Mouse (Mus musculus) MEL (cell line): ENCODE measurements around the gene Hpse.

Source experiments
- CTCF ChIP-seq, 3 experiments: IDR thresholded peaks in 2 of 3; conservative IDR thresholded peaks in 1 of 3; 2 replicates each; pipeline ENCODE4 v1.5.1; 2011 to 2012; ENCODE audit warnings: low read length in 3 of 3, low read depth in 2 of 3, mild to moderate bottlenecking in 2 of 3, improper control_type of control experiment in 1 of 3, inconsistent platforms in 1 of 3, mixed read lengths in 1 of 3, moderate library complexity in 1 of 3; ENCODE audit not compliant: control insufficient read depth in 1 of 3, insufficient read depth in 1 of 3, poor library complexity in 1 of 3, severe bottlenecking in 1 of 3
- ELF1 ChIP-seq: IDR thresholded peaks from 2 replicates; pipeline ENCODE4 v1.6.1; 2014; ENCODE audit warnings: low read depth, mild to moderate bottlenecking, inconsistent platforms, low read length, improper control_type of control experiment, moderate library complexity
- EP300 ChIP-seq, 2 experiments: IDR thresholded peaks; 2 replicates each; pipeline ENCODE4 v1.6.1; 2011; ENCODE audit warnings: improper control_type of control experiment in 2 of 2, low read length in 2 of 2, low read depth in 1 of 2, mild to moderate bottlenecking in 1 of 2
- MAFK ChIP-seq: IDR thresholded peaks from 2 replicates; pipeline ENCODE4 v1.6.1; 2011; ENCODE audit warnings: low read depth, mild to moderate bottlenecking, low read length, improper control_type of control experiment, borderline replicate concordance
- MYC ChIP-seq: IDR thresholded peaks from 2 replicates; pipeline ENCODE4 v1.6.1; 2011; ENCODE audit warnings: low read depth, mild to moderate bottlenecking, low read length, improper control_type of control experiment, moderate library complexity
- POLR2A ChIP-seq, 2 experiments: IDR thresholded peaks; 2 replicates each; pipeline ENCODE4 v1.6.1; 2011 to 2012; ENCODE audit warnings: low read length in 2 of 2, mild to moderate bottlenecking in 2 of 2, control low read depth in 1 of 2, improper control_type of control experiment in 1 of 2, low read depth in 1 of 2, moderate library complexity in 1 of 2; ENCODE audit not compliant: control insufficient read depth in 1 of 2, insufficient read depth in 1 of 2, poor library complexity in 1 of 2
- POLR2AphosphoS2 ChIP-seq: IDR thresholded peaks from 2 replicates; pipeline ENCODE4 v1.6.1; 2011; ENCODE audit warnings: low read length, improper control_type of control experiment
- ZKSCAN1 ChIP-seq: IDR thresholded peaks from 2 replicates; pipeline ENCODE4 v1.6.1; 2012; ENCODE audit warnings: low read depth, mild to moderate bottlenecking, inconsistent platforms, low read length, improper control_type of control experiment, moderate library complexity
- ZNF384 ChIP-seq: IDR thresholded peaks from 2 replicates; pipeline ENCODE4 v1.6.1; 2012; ENCODE audit warnings: low read depth, mild to moderate bottlenecking, inconsistent platforms, low read length, improper control_type of control experiment

DNA sequence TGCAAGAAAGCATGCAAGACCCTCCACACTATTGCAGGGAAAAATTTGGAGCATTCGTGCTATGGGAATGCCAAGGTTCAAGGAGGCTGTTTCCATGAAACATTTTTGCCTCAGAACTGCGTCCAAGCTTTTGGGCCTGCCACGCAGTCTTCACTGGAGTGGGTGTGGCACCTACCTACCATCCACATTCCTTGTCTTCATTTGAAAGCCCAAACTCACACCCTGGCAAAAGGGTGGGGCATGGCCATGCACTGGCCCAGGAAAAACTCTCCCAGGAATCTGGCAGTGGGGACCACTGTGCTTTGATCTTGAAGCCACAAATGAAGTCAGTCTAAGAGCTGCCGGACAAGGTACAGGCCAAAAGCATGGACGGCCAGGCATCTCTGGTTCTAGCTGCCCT is 38.6 kb upstream of the Hpse start:
- TF ChIP-seq POLR2A (IDR thresholded peaks at IDR 0.05; ENCODE audit: control insufficient read depth in 1 of 2, insufficient read depth in 1 of 2, low read depth in 1 of 2, low read length in 2 of 2, poor library complexity in 1 of 2): no peak
- no peak for TF ChIP-seq CTCF (IDR thresholded peaks at IDR 0.05 in 2 of 3, conservative IDR thresholded peaks at IDR 0.05 in 1 of 3; ENCODE audit: control insufficient read depth in 1 of 3, insufficient read depth in 1 of 3, low read depth in 2 of 3, low read length in 3 of 3, poor library complexity in 1 of 3, severe bottlenecking in 1 of 3)
- no peak for TF ChIP-seq MAFK
- TF ChIP-seq MYC: no peak
- no peak for TF ChIP-seq EP300 (IDR thresholded peaks at IDR 0.05; ENCODE audit: low read depth in 1 of 2, low read length in 2 of 2)
- TF ChIP-seq ZKSCAN1: no peak
- TF ChIP-seq POLR2AphosphoS2: no peak
- no peak for TF ChIP-seq ELF1
- TF ChIP-seq ZNF384: no peak
